Mouse (Mus musculus): Measurements from ENCODE around the gene D930020B18Rik. TPM values are rescaled to one million over a fixed set of nuclear protein-coding genes. Genes with fewer than 3 reads are reported as not detected.

The D930020B18Rik gene
- not detected in 2 replicates for polyA plus RNA-seq (2015; fragmentation: Nextera tagmentation; extraction: Ambion mirVana)

- WGBS (ENCODE audit: insufficient replicate concordance): under 1% methylated on average over 64 of the region's 69 CpGs
- Histone ChIP-seq H3K9ac (replicated peaks) (no peak within 1 kb of the TSS; the same call in 1 of the 2 replicates), H3K27ac (ENCODE audit: low read depth) (no peak within 1 kb of the TSS), H3K9me3 (ENCODE audit: low read length) (no peaks in the 10 kb centered on the region), H3K36me3 (replicated peaks; ENCODE audit: insufficient read depth, low read length) (no peaks in the 10 kb centered on the region), H3K4me2 (ENCODE audit: low read depth, low read length) (peak within 1 kb of the TSS; percentile 72), H3K4me1 (ENCODE audit: insufficient read depth) (peaks cover 16% of the 10 kb centered on the region; the same call in 1 of the 2 replicates), H3K27me3 (ENCODE audit: insufficient read depth, low read length) (peaks cover 41% of the 10 kb centered on the region), H3K4me3 (ENCODE audit: low read depth, low read length) (peak within 1 kb of the TSS; percentile 55)
- DNase-seq: peak; percentile 31
- no peak for ATAC-seq
- no peak for TF ChIP-seq EP300 (IDR thresholded peaks at IDR 0.05; ENCODE audit: low read depth)
- no peak for TF ChIP-seq CTCF (IDR thresholded peaks at IDR 0.05; ENCODE audit: low read depth)
Observed at GRCm38 (mm10) chr10:121641272-121642053, at the start of gene D930020B18Rik. Gene D930020B18Rik, plus strand, starts transcription at chr10:121641588.

- Histone ChIP-seq H3K4me1 (ENCODE audit: insufficient read depth) (no peaks in the 10 kb centered on the region), H3K9me3 (ENCODE audit: low read length) (no peaks in the 10 kb centered on the region), H3K27ac (ENCODE audit: low read depth) (0 out of 2 replicates have a peak overlapping the region, but pooled peaks have one; percentile 34), H3K36me3 (replicated peaks; ENCODE audit: insufficient read depth, low read length) (peaks cover 66% of the 10 kb centered on the region), H3K4me3 (ENCODE audit: low read depth, low read length) (no peak overlapping the region), H3K27me3 (ENCODE audit: insufficient read depth, low read length) (no peaks in the 10 kb centered on the region), H3K9ac (replicated peaks) (no peak overlapping the region), H3K4me2 (ENCODE audit: low read depth, low read length) (no peak overlapping the region)
- 43% methylated on average over 9 of the region's 9 CpGs for WGBS (ENCODE audit: insufficient replicate concordance)
- TF ChIP-seq CTCF (IDR thresholded peaks at IDR 0.05; ENCODE audit: low read depth): no peak
- no peak for TF ChIP-seq EP300 (IDR thresholded peaks at IDR 0.05; ENCODE audit: low read depth)
- peak; percentile 27 for DNase-seq
- peak; percentile 59 for ATAC-seq
Observed at GRCm38 (mm10) chr10:121596580-121596979, 44.8 kb upstream of the D930020B18Rik start.

- Histone ChIP-seq H3K27ac (ENCODE audit: low read depth) (no peak overlapping the region), H3K9ac (replicated peaks) (no peak overlapping the region), H3K9me3 (ENCODE audit: low read length) (no peaks in the 10 kb centered on the region), H3K4me3 (ENCODE audit: low read depth, low read length) (no peak overlapping the region), H3K4me2 (ENCODE audit: low read depth, low read length) (no peak overlapping the region), H3K36me3 (replicated peaks; ENCODE audit: insufficient read depth, low read length) (peaks cover 84% of the 10 kb centered on the region), H3K4me1 (ENCODE audit: insufficient read depth) (no peaks in the 10 kb centered on the region), H3K27me3 (ENCODE audit: insufficient read depth, low read length) (no peaks in the 10 kb centered on the region)
- DNase-seq: no peak
- TF ChIP-seq CTCF (IDR thresholded peaks at IDR 0.05; ENCODE audit: low read depth) (no peak), EP300 (IDR thresholded peaks at IDR 0.05; ENCODE audit: low read depth) (no peak)
- 85% methylated on average over 6 of the region's 6 CpGs for WGBS (ENCODE audit: insufficient replicate concordance)
- ATAC-seq: no peak
Observed at GRCm38 (mm10) chr10:121601272-121601671, 40.1 kb upstream of the D930020B18Rik start.

- DNase-seq: no peak
- H3K27me3 ChIP-seq (ENCODE audit: insufficient read depth, low read length): no peaks in the 10 kb centered on the region
- 83% methylated on average over 4 of the region's 4 CpGs for WGBS (ENCODE audit: insufficient replicate concordance)
Observed at GRCm38 (mm10) chr10:121603556-121603955, 37.8 kb upstream of the D930020B18Rik start.

GRCm38 (mm10) chr10:121604632-121605344 is 36.6 kb upstream of the D930020B18Rik start:
- no peaks in the 10 kb centered on the region for H3K4me1 ChIP-seq (ENCODE audit: insufficient read depth)
- H3K4me3 ChIP-seq (ENCODE audit: low read depth, low read length): no peak overlapping the region
- no peak overlapping the region for H3K9ac ChIP-seq (replicated peaks)
- DNase-seq: no peak
- 87% methylated on average over 13 of the region's 13 CpGs for WGBS (ENCODE audit: insufficient replicate concordance)
- H3K4me2 ChIP-seq (ENCODE audit: low read depth, low read length): no peak overlapping the region
- H3K9me3 ChIP-seq (ENCODE audit: low read length): no peaks in the 10 kb centered on the region
- no peaks in the 10 kb centered on the region for H3K27me3 ChIP-seq (ENCODE audit: insufficient read depth, low read length)
- TF ChIP-seq CTCF (IDR thresholded peaks at IDR 0.05; ENCODE audit: low read depth): peak; percentile 16; the same call in 1 of the 2 replicates
- TF ChIP-seq EP300 (IDR thresholded peaks at IDR 0.05; ENCODE audit: low read depth): no peak
- no peak for ATAC-seq
- no peak overlapping the region for H3K27ac ChIP-seq (ENCODE audit: low read depth)
- H3K36me3 ChIP-seq (replicated peaks; ENCODE audit: insufficient read depth, low read length): peaks cover 88% of the 10 kb centered on the region

More at GRCm38 (mm10) chr10:121603556-121603955, 37.8 kb upstream of the D930020B18Rik start:
- H3K27ac ChIP-seq (ENCODE audit: low read depth): no peak overlapping the region
- H3K9ac ChIP-seq (replicated peaks): no peak overlapping the region
- TF ChIP-seq EP300 (IDR thresholded peaks at IDR 0.05; ENCODE audit: low read depth): 0 out of 2 replicates have a peak, but pooled peaks have one; percentile 19
- TF ChIP-seq CTCF (IDR thresholded peaks at IDR 0.05; ENCODE audit: low read depth): no peak
- no peak for ATAC-seq
- H3K4me1 ChIP-seq (ENCODE audit: insufficient read depth): no peaks in the 10 kb centered on the region
- peaks cover 92% of the 10 kb centered on the region for H3K36me3 ChIP-seq (replicated peaks; ENCODE audit: insufficient read depth, low read length)
- no peak overlapping the region for H3K4me3 ChIP-seq (ENCODE audit: low read depth, low read length)
- H3K4me2 ChIP-seq (ENCODE audit: low read depth, low read length): no peak overlapping the region
- no peaks in the 10 kb centered on the region for H3K9me3 ChIP-seq (ENCODE audit: low read length)

GRCm38 (mm10) chr10:121608177-121608576 is 33.2 kb upstream of the D930020B18Rik start:
- H3K27me3 ChIP-seq (ENCODE audit: insufficient read depth, low read length): no peaks in the 10 kb centered on the region
- no peak overlapping the region for H3K9ac ChIP-seq (replicated peaks)
- peaks cover 71% of the 10 kb centered on the region for H3K36me3 ChIP-seq (replicated peaks; ENCODE audit: insufficient read depth, low read length)
- no peak overlapping the region for H3K4me2 ChIP-seq (ENCODE audit: low read depth, low read length)
- no peak overlapping the region for H3K27ac ChIP-seq (ENCODE audit: low read depth)
- H3K9me3 ChIP-seq (ENCODE audit: low read length): no peaks in the 10 kb centered on the region
- DNase-seq (no peak), ATAC-seq (no peak)
- no peak overlapping the region for H3K4me3 ChIP-seq (ENCODE audit: low read depth, low read length)
- H3K4me1 ChIP-seq (ENCODE audit: insufficient read depth): no peaks in the 10 kb centered on the region
- TF ChIP-seq CTCF (IDR thresholded peaks at IDR 0.05; ENCODE audit: low read depth): no peak
- no peak for TF ChIP-seq EP300 (IDR thresholded peaks at IDR 0.05; ENCODE audit: low read depth)
- WGBS (ENCODE audit: insufficient replicate concordance): 86% methylated on average over 10 of the region's 10 CpGs

Data from liver, postnatal 0 days (tissue).